Mouse (Mus musculus) megakaryocyte, embryonic 14.5 days (primary cell): ENCODE measurements around the gene Mbd3.

Experiments used
- FLI1 ChIP-seq: IDR thresholded peaks from 2 replicates; pipeline ENCODE4 v1.6.1; 2012; ENCODE audit warnings: low read length, inconsistent platforms, mixed read lengths
- GATA1 ChIP-seq: IDR thresholded peaks from 3 replicates; pipeline ENCODE4 v1.6.1; 2012; ENCODE audit warnings: mixed read lengths, low read length, inconsistent platforms, borderline replicate concordance

GRCm38 (mm10) chr10:80425041-80425440 lies 25.7 kb upstream of the Mbd3 start:
- no peak for TF ChIP-seq GATA1
- no peak for TF ChIP-seq FLI1
